Mouse (Mus musculus): ENCODE data around the gene Acacb.

- TF ChIP-seq CTCF (IDR thresholded peaks at IDR 0.05; ENCODE audit: low read depth, low read length), result no peak
- no peak for TF ChIP-seq GATA2 (IDR thresholded peaks at IDR 0.05; ENCODE audit: borderline replicate concordance, low read depth, low read length)
These were observed 143.7 kb downstream of the Acacb start for GRCm38 (mm10) chr5:114290004-114290403.

Measured in G1E (cell line).